Mouse (Mus musculus) embryo, embryonic 11 days (tissue): ENCODE data around the gene Coq4.
A peak's percentile ranks its signal among the peaks of the same experiment; 100 is the strongest.

ENCODE experiments used
- DNase-seq: peaks from one replicate; pipeline ENCODE4 v3.0.0-alpha.2; 2015

The Coq4 gene

DNA sequence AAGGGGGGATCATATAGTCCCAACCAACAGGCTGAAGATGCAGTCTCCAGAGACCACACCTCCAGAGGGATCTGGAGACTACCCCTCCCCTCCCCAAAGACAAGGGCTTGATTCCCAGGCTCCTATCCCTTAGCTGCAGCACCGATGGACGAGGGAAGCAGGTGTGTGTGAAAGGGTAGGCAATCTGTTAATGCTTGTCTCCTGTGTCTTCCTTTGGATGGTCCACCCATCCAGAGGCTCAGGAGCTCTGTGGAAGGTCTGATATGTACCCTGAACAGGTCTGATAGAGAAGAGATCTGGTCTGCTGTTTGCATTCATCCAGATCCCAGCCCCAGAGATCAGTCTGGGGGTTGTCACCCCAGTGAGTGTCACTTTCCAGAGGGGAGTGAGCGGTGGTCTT is 59.6 kb downstream of the Coq4 start:
- DNase-seq = peak; percentile 38
